Mouse (Mus musculus) lung, postnatal 0 days (tissue): ENCODE data around the gene Hrc.

Experiments used
- CTCF ChIP-seq: IDR thresholded peaks from 2 replicates; pipeline ENCODE4 v1.5.1; 2016; ENCODE audit warnings: antibody characterized with exemption, mild to moderate bottlenecking
- EP300 ChIP-seq: IDR thresholded peaks from 2 replicates; pipeline ENCODE4 v1.6.1; 2016; ENCODE audit warnings: antibody characterized with exemption, mild to moderate bottlenecking, control low read depth

DNA sequence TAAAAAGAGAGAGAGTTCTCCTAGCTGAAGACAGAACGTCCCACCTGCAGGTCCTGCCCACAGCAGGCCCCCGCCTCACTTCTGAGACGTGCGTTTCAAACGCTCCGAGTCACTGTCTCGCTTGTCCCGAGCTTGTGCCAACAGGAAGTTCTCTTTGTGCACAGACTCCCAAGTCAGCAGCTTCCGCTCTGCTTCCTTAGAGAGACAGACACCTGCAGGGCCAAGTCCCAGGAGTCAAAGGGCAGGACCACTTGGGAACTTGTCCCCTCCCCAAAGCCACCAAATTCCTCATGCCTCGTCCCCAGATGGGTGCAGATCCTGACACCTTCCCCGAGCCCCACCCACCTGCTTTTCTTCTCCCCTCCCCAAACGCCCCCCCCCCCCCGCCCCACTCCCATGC, 30.2 kb upstream of the Hrc start:
- TF ChIP-seq CTCF (no peak), EP300 (no peak)
